Comparison of ENCODE assay signal across 21 mouse cellular contexts in genomic region chr12:30272242-30272985, GRCm38 (mm10).
DNase-seq lines count a peak whose midpoint lies in the region; ATAC-seq and TF ChIP-seq lines count a peak whose summit lies in the region.
"Had no signal": no experiment of that assay in that cellular context is flagged by ENCODE, and none has a peak within 500 bp of the region (broad histone marks: within the 10 kb centered on the region; RNA-seq: fewer than 3 reads in every experiment).

No protein-coding gene starts in this region.

- no peak for TF ChIP-seq EP300 in lung, postnatal 0 days (IDR thresholded peaks at IDR 0.05)

- no peaks in the 10 kb centered on the region for H3K27me3 ChIP-seq in lung, postnatal 0 days (replicated peaks; ENCODE audit: insufficient read depth, low read length)
- no peaks in the 10 kb centered on the region for H3K27me3 ChIP-seq in intestine, embryonic 16.5 days (replicated peaks; ENCODE audit: control insufficient read depth, insufficient read depth, low read length)
- no peaks in the 10 kb centered on the region for H3K27me3 ChIP-seq in stomach, embryonic 14.5 days (ENCODE audit: control insufficient read depth, insufficient read depth, low read length)
- H3K27me3 ChIP-seq: embryonic facial prominence, embryonic 15.5 days; forebrain, embryonic 15.5 days; hindbrain, embryonic 12.5 days had no signal

- ATAC-seq in lung, postnatal 0 days = 0 out of 2 replicates have a peak, but pooled peaks have one; percentile 25
- ATAC-seq in intestine, embryonic 16.5 days = peak; percentile 92
- ATAC-seq in stomach, embryonic 14.5 days (ENCODE audit: insufficient number of reproducible peaks, insufficient read depth, low FRiP score, low read depth) = peak; percentile 81; the same call in 1 of the 2 replicates
- ATAC-seq: forebrain, embryonic 15.5 days had no signal

- no peak for DNase-seq in lung, postnatal 0 days (ENCODE audit: low spot score)
- no peak for DNase-seq in lung, postnatal 25 days (ENCODE audit: low spot score)
- no peak for DNase-seq in gastrocnemius, postnatal 10 days
- DNase-seq in cerebellum, adult 9-10 months = no peak
- DNase-seq in adrenal gland, adult (ENCODE audit: inconsistent age in 2 of 2, low spot score in 1 of 2) = no peak
- DNase-seq: adrenal gland, adult 8-10 months; adrenal gland, postnatal 36 days; cerebellum, adult 2 months; cerebellum, postnatal 14 days; embryo, embryonic 11 days; heart, adult 18-20 months; heart, postnatal 10 days; heart, postnatal 4 days had no signal

- H3K9ac ChIP-seq in lung, postnatal 0 days (replicated peaks; ENCODE audit: low read depth) = no peak overlapping the region
- H3K9ac ChIP-seq in intestine, embryonic 16.5 days (ENCODE audit: low read depth, low read length) = no peak overlapping the region
- no peak overlapping the region for H3K9ac ChIP-seq in stomach, embryonic 14.5 days (replicated peaks; ENCODE audit: low read depth, low read length)
- H3K9ac ChIP-seq: embryonic facial prominence, embryonic 15.5 days; forebrain, embryonic 15.5 days; hindbrain, embryonic 12.5 days had no signal

- no peaks in the 10 kb centered on the region for H3K4me1 ChIP-seq in lung, postnatal 0 days (ENCODE audit: insufficient read depth, low read depth, low read length)
- no peaks in the 10 kb centered on the region for H3K4me1 ChIP-seq in intestine, embryonic 16.5 days (ENCODE audit: control insufficient read depth, insufficient read depth, low read length)
- H3K4me1 ChIP-seq in stomach, embryonic 14.5 days (ENCODE audit: control insufficient read depth, insufficient read depth, low read length) = no peaks in the 10 kb centered on the region
- H3K4me1 ChIP-seq: embryonic facial prominence, embryonic 15.5 days; forebrain, embryonic 10.5 days; forebrain, embryonic 15.5 days; heart, embryonic 10.5 days; hindbrain, embryonic 12.5 days had no signal

- 50% methylated on average over 8 of the region's 8 CpGs for WGBS in lung, postnatal 0 days
- WGBS in intestine, embryonic 16.5 days = 53% methylated on average over 8 of the region's 8 CpGs
- WGBS in stomach, embryonic 14.5 days = 43% methylated on average over 8 of the region's 8 CpGs

- no peak overlapping the region for H3K4me2 ChIP-seq in lung, postnatal 0 days (replicated peaks; ENCODE audit: low read depth, low read length)
- no peak overlapping the region for H3K4me2 ChIP-seq in intestine, embryonic 16.5 days (ENCODE audit: low read depth, low read length)
- H3K4me2 ChIP-seq in stomach, embryonic 14.5 days (replicated peaks; ENCODE audit: low read depth, low read length) = no peak overlapping the region
- H3K4me2 ChIP-seq: embryonic facial prominence, embryonic 15.5 days; forebrain, embryonic 15.5 days; hindbrain, embryonic 12.5 days had no signal

- H3K9me3 ChIP-seq in lung, postnatal 0 days (ENCODE audit: low read length) = no peaks in the 10 kb centered on the region
- H3K9me3 ChIP-seq in intestine, embryonic 16.5 days (ENCODE audit: control insufficient read depth, low read length) = no peaks in the 10 kb centered on the region
- H3K9me3 ChIP-seq in stomach, embryonic 14.5 days (ENCODE audit: control insufficient read depth, low read depth, low read length) = no peaks in the 10 kb centered on the region
- H3K9me3 ChIP-seq: embryonic facial prominence, embryonic 15.5 days; forebrain, embryonic 10.5 days; forebrain, embryonic 15.5 days; heart, embryonic 10.5 days; hindbrain, embryonic 12.5 days had no signal

- H3K27ac ChIP-seq in lung, postnatal 0 days (ENCODE audit: low read length) = no peak overlapping the region
- H3K27ac ChIP-seq in intestine, embryonic 16.5 days (ENCODE audit: low read length) = peak overlapping the region; percentile 44
- peak overlapping the region; percentile 75; the same call in 1 of the 2 replicates for H3K27ac ChIP-seq in stomach, embryonic 14.5 days (ENCODE audit: low read length)
- H3K27ac ChIP-seq: embryonic facial prominence, embryonic 15.5 days; forebrain, embryonic 10.5 days; forebrain, embryonic 15.5 days; heart, embryonic 10.5 days; hindbrain, embryonic 12.5 days had no signal

- no peaks in the 10 kb centered on the region for H3K36me3 ChIP-seq in lung, postnatal 0 days (ENCODE audit: insufficient read depth, low read length)
- no peaks in the 10 kb centered on the region for H3K36me3 ChIP-seq in intestine, embryonic 16.5 days (ENCODE audit: control insufficient read depth, insufficient read depth, low read length)
- no peaks in the 10 kb centered on the region for H3K36me3 ChIP-seq in stomach, embryonic 14.5 days (ENCODE audit: control insufficient read depth, insufficient read depth, low read length)
- H3K36me3 ChIP-seq: embryonic facial prominence, embryonic 15.5 days; forebrain, embryonic 10.5 days; forebrain, embryonic 15.5 days; heart, embryonic 10.5 days; hindbrain, embryonic 12.5 days had no signal

- no peak overlapping the region for H3K4me3 ChIP-seq in lung, postnatal 0 days (ENCODE audit: low read depth, low read length)
- H3K4me3 ChIP-seq in intestine, embryonic 16.5 days (ENCODE audit: low read length) = no peak overlapping the region
- no peak overlapping the region for H3K4me3 ChIP-seq in stomach, embryonic 14.5 days (ENCODE audit: low read depth, low read length)
- H3K4me3 ChIP-seq: embryonic facial prominence, embryonic 15.5 days; erythroblast, embryonic 14.5 days; forebrain, embryonic 10.5 days; forebrain, embryonic 15.5 days; heart, embryonic 10.5 days; hindbrain, embryonic 12.5 days had no signal

- no peak for TF ChIP-seq CTCF in lung, postnatal 0 days (IDR thresholded peaks at IDR 0.05)

Comparison
In these comparisons a context has a peak if more than half of its experiments do, and no peak if none do; other contexts are left out.
1. ATAC-seq: peak in every context shown above with its lines; median percentile 92 in intestine, embryonic 16.5 days; 81 in stomach, embryonic 14.5 days; 25 in lung, postnatal 0 days.